Mouse (Mus musculus) activated CD4-positive, CD25-positive, alpha-beta regulatory T cell, adult 4 months (primary cell): ENCODE data around the gene Ubap1l. TPM values are rescaled to one million over a fixed set of nuclear protein-coding genes. Genes with fewer than 3 reads are reported as not detected.

ENCODE experiments used
- ATAC-seq: one replicate; pipeline ENCODE4 v1.8.0; 2017
- polyA plus RNA-seq, 2 experiments: library from polyadenylated mRNA; unstranded; fragments of 100-300 nt; shearing (Covaris generic); gene quantifications; one replicate each; pipeline ENCODE4 v1.2.1; 2017

The Ubap1l gene
- polyA plus RNA-seq, 2 experiments from 2014 or later: not detected

DNA sequence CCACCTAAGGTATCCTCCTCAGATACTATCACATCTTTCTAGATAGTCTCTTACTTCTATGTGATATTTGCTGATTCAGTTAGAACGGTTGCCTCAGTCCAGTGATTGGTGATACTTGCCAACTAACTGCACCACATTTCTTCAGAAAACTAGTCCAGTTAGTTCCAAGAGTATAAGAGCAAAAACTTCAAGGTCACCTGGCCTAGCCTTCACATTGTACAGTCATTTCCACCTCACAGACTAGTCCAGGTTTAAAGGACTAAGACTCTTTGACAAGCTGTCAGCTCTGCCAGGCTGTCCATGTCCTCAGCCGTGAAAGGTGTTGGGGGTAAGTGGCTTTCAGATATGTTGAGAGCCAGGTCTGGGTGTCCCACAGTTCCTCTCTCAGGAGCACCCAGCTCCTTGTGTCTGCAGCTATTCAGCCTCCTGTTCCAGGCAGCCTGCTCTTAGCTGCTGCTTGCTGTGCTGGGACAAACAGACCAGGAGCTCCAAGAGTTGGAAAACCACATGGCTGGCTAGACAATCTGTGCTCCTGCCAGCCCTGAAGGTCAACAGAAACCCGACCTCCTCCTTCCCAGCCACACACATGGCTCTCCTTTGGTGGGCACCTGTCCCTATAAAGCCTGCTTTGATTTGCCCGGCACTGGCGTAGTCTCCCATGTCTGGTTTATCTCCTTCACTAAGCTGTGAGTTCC lies 13.8 kb downstream of the Ubap1l start:
- no peak for ATAC-seq

DNA sequence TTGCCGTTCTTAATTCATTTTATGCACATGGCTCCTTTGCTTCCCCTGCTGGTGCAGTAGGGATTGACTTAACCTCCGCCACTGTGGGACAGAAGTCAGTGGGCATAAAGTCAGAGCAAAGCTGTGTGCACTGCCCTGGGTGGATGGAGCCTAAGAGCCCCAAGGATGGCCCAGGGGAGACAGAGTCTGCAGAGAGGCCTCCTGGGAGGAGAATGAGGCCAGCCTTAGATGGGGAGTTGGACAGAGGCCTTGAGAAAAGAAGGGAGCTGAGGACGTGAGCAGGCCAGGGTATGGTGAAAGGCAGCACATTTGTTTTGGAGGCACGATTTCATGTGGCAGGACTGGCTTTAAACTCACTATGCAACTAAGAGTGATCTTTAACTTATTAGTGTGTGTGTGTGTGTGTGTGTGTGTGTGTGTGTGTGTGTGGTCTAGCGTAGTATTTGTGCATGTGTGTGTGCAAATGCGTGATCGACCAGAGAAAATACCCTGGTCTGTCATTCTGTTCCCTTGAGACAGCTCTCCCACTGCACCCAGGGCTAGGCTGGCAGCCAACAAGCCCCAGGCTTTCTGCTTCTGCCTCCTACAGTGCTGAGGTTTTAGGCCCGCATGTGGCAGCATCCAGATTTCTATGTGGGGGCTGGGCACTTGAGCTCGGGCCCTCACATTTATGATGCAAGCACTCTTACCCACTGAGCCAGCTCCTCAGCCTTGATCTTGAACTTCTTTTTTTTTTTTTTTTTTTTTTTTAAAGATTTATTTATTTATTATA lies 14.5 kb downstream of the Ubap1l start:
- ATAC-seq: no peak

DNA sequence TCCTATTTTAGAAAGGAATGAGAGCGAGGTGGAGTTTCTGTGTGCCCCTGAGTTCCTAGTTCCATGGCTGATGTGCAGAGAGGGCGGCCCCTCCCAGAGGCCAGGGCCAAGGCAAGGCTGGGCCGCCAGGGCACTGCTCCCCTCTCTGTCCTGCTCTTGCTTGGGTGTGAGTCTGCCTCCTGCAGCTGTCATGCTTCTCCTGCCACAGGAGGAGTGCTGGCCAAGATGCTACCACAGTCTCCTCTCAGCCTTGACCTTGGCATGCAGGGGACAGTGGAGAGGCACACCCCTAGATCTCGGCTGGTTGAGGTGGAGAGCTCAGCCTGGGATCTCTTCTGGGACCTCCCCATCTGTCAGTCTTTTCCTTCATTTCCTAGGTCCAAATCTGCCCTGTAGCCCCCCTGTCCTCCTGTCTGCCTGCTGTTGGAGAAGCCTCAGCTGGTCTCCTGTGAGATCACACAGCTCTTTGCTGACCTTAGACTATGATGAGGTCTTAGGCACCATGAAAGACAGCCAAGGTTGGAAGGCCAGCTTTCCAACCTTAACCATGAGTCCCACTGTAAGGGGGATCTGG lies 20.3 kb downstream of the Ubap1l start:
- no peak for ATAC-seq

DNA sequence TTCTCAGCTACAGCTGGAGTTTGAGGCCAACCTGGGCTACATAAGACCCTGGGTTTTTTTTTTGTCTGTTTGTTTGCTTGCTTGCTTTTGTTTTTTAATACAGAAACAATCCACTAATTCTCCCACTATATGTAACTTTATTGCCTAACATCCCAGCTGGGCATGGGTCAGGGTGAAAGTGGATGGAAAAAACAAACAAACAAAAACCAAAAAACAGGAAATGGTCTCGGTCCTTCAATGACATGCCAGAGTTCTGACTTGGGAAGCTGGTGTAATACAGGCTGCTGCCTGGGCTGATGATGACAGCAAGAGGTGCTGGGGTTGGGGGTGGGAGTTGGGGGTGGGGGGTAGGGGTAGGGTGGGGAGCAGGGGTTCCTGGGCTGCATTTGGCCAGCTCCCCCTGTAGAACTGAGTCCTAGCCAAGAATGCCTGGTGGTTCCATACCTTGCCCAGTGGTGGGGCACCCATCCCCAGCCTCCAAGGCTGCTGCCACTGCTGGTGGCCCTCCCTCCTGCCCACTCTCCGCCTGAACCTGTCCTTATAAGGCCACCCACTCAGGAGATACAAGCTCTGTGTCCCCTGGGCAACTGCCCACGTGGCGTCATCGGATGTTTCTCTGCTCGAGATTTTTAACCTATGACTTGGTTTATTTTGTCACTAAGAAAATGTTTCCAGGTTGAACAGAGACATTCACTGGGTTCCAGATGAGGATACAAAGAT lies 21.4 kb downstream of the Ubap1l start:
- no peak for ATAC-seq

DNA sequence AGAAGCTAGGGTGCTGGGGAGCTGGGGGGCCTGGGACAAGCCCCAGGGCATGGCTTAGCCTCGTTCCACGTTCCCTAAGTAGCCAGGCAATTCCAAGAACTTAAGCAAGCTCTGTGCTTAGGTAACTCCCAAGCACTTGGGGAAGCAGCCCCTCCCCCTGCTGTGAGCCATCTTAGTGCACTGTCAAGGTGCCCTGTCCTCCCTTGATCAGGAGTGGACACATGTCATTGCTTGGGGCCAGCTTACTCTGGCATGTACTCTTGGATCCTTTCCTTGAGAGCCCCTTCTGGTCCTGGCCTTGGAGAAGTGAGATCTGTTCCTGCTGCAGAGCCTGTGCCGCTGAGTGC lies 21.9 kb downstream of the Ubap1l start:
- no peak for ATAC-seq

DNA sequence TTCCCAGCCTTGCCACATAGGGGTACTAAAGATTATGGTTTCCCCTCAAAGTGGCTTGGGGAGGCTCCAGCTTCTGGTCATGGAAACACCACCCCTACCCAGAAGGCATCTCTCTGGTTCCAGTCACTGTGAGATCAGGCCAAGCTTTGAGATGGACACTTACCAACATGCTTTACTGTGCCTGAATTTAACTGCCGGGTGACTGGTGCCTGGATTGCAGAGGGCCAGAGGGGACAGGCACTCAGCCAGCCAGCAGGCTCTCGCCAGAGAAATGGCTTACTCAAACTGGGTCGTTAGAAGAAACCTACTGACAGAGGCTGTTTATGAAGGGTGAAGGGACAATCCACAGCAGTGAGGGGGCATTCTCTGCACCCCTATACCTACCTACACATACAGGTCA lies 23.4 kb downstream of the Ubap1l start:
- ATAC-seq: no peak

DNA sequence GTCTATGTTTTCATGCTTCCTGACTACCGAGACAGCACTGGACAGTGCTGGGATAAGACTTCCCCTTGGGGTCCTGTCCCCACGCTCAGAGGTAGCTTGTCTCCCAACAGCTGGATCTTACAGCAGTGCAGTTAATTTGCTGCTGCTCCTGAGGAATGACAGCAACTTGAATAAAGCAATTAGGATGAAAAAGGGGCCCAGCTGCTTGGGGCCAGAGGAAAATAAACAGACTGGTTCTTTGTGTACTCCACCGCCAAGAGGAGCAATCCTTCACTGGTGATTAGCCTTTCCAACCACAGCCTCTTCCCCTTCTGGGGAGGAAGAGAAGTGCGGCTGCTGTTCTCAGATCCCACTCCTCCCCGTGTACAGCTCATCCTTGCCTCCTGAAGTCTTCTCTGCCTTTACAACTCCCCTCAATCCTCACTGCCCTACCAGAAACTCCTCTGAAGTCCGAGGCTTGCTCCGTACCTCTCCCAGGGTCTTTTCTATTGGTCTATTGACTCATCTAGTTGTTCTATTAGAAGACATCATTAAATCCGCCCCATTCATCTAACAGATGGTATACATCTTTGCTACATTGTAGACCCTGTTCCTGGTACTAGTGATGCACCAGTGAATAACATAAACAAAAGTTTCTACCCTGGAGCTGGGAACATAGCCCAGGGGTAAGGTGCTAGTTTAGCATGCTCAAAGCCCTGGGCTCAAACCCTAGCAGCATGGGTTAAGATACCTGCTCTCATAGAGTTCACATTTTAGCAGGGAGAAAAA lies 25.7 kb downstream of the Ubap1l start:
- no peak for ATAC-seq

DNA sequence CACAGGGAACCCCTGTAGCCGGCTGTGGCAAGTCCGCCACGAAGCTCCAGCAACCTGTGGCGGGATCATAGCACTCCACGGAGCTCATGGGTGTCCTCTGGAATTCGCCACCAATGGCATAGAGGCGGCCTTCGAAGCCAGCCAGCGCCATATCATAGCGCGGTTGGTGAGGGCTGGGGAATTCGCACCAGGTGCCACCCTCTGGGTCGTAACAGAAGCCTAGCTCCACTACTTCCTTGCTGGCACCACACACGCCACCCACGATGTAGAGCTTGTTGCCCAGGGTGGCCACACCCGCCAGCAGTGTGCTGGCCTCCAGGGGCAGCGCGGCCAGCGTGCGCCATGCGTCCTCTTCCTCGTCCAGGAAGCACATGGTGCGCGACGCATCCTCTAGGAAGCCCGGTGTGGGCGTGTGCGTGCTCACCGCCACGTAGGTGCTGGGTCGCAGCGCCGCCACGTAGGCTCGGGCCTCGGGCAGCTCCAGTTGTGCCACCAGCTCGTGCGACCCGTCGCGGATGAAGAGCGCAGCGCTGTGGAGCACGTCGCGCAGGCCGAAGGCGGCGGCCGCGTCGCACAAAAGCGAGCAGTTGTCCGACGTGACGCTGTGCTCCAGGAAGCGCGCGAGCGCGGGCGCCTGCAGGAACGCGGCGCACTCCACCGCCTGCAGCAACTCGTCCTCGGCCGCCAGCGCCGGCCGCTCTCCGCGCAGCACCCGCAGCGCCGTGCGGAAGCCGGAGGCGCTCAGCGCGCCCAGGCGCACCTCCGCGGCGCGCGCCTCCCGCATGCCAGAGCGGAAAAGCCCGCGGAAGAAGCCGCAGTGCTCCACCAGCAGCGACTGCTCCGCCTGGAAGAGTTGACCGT lies 30.1 kb downstream of the Ubap1l start:
- no peak for ATAC-seq

DNA sequence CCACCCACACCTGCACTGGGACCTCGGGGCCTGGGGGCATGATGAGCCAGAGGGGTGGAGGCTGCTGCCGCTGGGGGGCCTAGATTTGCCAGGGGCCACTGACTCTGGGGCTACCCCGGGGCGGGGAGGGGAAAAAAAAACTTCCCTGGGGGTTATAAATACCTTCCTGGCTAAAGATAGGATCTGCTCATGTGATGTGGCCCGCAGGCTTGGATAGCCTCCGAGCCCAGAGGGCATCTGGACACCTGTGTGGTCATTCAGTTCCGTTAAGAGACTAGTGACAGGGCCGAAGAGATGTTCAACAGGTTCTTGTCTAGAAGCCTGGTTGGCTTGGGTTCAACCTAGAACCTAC lies 30.7 kb downstream of the Ubap1l start, which contains the start of gene Kbtbd13:
Gene Kbtbd13 (minus strand): TSS at position 40 of the 352 bp plus-strand sequence.
- no peak for ATAC-seq

DNA sequence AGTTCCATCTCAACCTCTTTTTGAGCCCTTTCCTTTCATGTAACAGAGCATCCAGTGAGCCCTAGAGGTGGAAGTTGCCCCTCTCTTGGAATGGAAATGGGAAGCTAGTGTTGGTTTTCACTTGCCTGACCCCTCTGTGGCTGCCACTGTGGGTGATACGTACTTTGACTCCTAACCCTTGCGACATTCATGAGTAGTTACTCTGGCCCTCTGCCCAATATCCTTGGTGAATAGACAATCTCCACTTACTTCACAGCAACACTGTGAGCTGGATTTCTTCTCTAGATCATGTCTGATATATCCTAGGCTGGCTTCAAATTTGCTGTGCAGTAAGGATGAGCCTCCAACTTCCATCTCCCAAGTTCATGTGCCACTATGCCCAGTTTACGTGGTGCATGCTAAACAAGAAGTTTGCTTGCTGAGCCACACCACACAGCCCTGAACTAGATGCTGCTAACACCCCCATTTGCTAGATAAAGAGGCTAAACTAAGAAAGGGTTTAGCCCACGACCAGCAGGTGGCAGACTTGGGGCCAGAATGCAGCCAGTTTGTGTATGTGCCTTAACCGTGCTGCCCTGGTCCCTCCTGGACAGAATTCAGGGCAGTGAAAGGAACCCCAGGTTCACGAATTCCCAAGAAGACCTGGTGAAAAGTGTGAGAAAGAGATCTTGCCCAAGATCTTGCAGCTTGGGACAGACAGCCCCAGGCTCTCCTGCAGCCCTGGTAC lies 32.0 kb downstream of the Ubap1l start:
- no peak for ATAC-seq

DNA sequence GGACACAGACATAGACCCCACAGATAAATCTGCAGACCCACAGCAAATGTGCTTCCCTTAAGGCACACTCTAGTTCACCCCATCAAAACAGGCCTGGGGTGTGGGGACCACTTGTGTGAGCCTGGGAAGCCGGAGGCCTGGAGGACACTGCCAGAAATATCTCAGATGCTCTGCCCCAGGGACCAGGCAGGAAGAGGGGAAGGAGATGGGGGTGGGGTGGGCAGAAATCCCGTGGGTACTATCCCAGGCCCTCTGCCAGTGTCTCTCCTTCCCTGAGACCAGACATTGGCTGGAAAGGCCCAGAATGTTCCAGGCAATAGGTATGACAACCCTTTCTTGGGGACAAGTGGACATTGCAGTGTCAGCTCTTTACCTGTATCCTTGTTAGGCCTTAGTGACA lies 32.8 kb downstream of the Ubap1l start:
- no peak for ATAC-seq

DNA sequence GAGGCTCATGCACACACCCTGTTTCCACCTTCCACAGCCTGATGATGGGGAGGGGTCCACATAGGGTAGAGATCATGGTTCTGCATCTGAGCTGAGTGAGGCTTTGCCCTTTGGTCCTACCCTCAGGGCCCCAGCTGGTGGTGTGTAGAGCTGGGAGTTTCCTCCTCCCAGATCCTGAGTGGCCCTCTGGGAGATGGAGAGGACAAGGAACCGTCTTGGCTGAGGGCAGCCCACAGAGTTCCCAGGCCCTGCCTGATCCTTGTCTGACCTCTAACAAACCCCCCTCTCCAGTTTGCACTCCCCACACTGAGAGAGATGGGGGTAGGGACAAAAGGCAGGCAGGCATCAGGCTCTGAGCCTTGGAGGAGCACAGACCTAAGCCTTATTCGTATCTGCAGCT lies 33.5 kb downstream of the Ubap1l start:
- no peak for ATAC-seq

DNA sequence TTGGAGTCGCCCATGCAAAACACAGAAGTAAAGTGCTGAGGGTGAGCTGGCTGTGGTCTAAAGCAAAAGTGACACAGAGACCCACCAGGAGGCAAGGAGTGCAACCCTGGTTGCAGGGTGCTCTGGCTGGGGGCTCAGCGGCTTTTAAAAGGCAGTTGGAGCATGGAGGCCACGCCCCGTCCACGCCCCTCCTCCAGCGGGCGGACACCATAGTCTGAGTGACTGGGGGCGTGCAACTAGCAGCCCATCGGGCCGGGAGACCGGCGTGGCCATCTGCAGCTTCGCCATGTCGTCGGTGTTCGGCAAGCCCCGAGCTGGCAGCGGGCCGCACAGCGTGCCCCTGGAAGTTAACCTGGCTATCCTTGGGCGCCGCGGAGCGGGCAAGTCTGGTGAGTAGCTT lies 37.4 kb downstream of the Ubap1l start, which contains the start of gene Rasl12:
Gene Rasl12 (plus strand): TSS at position 228 of the 400 bp plus-strand sequence.
- no peak for ATAC-seq

DNA sequence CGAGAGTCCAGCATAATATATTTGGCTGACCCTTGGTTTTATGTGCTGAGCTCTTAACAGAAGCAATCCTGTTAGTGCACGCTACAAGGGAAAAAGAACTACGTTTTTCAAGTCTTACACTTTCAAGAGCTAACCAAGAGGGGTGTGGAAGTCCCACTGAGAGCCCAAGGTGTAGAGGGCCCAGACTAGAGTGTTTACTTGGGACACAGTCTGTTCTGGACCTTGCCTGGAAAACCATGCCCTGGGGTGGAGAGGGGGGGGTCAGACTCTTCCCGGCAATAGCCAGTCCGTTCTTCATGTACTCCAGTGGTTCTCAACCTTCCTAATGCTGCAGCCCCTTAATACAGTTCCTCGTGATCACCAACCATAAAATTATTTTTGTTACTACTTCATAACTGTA lies 39.1 kb downstream of the Ubap1l start:
- no peak for ATAC-seq

DNA sequence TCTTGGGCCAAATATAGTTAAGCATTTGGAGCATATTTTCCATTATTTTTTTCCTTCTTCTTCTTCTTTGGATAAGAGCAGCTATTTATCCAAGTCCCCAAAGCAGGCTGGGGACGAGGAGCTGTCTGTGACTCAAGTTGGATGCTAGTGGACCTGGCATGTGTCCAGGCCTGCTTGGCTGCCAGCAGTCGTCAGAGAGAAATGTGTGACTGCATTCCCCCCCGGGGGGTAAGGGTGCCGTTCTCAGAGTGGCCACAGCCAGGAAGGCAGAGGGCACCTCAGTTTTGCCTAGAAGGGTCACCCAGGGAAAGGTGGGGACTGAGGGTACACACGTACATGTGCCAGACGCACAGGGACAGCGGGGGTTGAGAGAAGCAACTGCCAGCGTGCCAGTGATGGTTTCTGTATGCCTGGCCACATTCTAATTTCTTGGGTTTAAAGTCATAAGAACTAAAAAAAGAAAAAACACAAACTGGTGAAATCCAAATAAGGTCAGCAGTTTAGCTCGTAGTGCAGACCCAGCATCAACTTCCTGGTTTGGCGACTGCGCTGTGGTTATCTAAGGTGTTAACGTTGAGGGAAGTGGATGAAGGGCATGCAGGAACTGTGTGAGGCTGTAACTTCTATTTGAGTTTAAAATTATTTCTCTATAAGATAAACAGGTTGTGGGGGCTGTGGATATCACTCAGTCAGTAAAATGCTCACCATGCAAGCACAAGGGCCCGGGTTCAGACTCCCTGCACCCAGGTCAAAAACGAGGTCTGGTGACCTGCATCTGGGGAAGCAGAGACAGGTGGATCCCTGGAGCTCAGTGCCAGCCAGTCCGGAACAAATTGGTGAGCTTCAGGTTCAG lies 43.7 kb downstream of the Ubap1l start:
- no peak for ATAC-seq

DNA sequence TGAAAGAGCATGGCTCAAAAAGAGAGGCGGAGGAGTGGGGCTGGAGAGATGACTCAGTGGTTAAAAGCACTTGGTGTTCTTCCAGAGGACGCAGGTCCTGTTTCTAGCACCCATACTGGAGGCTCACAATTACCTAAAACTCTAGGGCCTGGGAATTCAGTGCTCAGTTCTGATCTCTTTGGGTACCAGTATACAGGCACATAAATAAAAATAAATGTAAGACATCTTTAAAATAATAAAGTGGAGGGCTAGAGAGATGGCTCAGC lies 44.3 kb downstream of the Ubap1l start:
- ATAC-seq: no peak

DNA sequence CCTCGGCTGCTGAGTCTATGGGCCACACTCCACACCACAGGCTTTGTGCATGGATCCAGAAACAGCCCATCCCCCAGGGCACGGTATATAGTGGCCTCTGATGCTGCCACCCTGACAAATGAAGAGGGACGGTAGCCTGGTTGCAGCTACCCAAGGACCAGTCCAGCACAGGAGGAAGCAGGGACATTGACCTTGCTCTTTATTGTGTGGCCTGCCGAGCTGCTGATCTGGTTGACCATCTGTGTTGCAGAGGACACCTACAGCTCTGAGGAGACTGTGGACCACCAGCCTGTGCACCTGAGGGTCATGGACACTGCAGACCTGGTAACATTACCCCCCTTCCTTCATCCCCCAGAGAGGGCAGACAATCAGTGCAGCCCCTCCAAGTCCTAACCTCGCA lies 46.5 kb downstream of the Ubap1l start:
- no peak for ATAC-seq

DNA sequence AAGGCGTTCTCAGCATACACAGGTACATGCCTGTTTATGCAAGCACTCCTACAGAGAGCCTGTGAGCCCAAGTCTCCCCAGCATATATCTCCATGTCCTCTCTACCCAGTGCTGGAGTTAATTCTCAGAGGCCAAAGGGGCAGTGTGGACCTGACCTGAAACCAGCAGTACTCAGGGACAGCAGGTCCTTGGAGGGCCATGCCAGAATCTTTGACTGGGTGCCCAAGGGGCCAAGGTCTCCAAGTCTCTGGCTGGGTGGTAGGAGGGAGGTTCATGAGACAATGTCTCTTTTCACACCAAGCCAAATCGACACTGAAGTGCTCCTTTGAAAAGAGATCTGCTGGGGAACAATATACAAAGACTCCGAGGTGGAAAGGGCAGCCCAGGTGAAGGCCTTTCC lies 47.0 kb downstream of the Ubap1l start:
- ATAC-seq: no peak

DNA sequence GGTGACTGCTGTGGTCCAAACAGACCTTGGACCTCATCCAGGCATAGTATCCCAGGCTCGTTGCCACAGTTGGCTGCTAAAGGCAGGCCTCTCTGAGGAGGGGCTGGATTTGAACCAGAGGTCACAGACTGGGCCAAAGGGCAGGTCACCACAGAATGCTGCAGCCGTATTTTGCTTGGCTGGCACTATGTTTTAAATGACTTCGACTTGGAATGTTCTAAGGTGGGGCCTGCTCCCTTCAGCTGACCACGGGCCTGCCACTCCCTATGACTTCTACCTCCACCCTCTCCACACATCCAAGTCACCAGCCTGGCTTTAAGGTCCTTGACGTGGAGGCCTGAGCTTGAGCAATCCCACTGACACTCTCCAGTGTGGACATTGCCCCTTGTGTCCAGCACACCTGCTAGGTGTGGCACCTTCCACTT lies 48.0 kb downstream of the Ubap1l start:
- no peak for ATAC-seq

DNA sequence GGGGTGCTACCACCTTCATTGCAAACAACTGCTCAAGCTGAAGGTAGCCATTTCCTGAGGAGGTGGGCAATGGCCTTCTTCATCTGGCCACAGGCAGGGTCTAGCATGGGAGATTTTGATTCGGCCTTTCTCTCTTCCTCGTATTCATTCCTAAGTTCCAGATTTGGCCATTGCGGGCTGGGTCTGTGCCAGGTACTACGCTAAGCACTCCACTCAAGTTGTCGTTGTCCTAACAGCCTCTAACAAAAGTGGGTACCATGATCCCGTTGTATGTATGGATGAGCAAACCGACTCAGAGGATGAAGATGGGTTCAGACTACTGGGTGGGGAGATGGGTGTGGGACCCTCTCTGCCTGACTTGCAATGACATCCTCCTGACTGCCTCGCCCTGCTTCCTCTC lies 49.5 kb downstream of the Ubap1l start:
- ATAC-seq: no peak
